Mouse (Mus musculus) MEL (cell line): Measurements from ENCODE around the gene Mocs1. TPM values are rescaled to one million over a fixed set of nuclear protein-coding genes. Genes with fewer than 3 reads are reported as not detected.

Source experiments
- DNase-seq: peaks from one replicate; pipeline ENCODE4 v3.0.0; 2011; ENCODE audit warnings: low read depth, low spot score
- H3K27ac ChIP-seq: 2 replicates; pipeline ENCODE4 v1.5.1; 2012; ENCODE audit warnings: low read depth, mild to moderate bottlenecking, control low read depth, low read length, moderate library complexity; ENCODE audit not compliant: control insufficient read depth
- H3K27me3 ChIP-seq, 2 experiments: fragments of 150-350 bp in 1 of 2; sonication (generic) in 1 of 2; 2 replicates each; pipeline ENCODE4 v1.6.1; 2012; ENCODE audit warnings: low read length in 2 of 2, mild to moderate bottlenecking in 2 of 2, improper control_type of control experiment in 1 of 2, moderate library complexity in 1 of 2; ENCODE audit not compliant: insufficient read depth in 2 of 2, control insufficient read depth in 1 of 2
- H3K36me3 ChIP-seq, 2 experiments: 2 replicates each; pipeline ENCODE4 v1.6.1; 2012 to 2014; ENCODE audit warnings: low read length in 2 of 2, improper control_type of control experiment in 1 of 2, inconsistent platforms in 1 of 2, mild to moderate bottlenecking in 1 of 2; ENCODE audit not compliant: insufficient read depth in 2 of 2, control insufficient read depth in 1 of 2
- H3K4me1 ChIP-seq, 2 experiments: fragments of 150-350 bp in 1 of 2; sonication (generic) in 1 of 2; 2 replicates each; pipeline ENCODE4 v1.6.1; 2012; ENCODE audit warnings: low read length in 2 of 2, improper control_type of control experiment in 1 of 2, mild to moderate bottlenecking in 1 of 2; ENCODE audit not compliant: insufficient read depth in 2 of 2, control insufficient read depth in 1 of 2
- H3K4me3 ChIP-seq, 2 experiments: fragments of 150-350 bp in 1 of 2; sonication (generic) in 1 of 2; 2 replicates each; pipeline ENCODE4 v1.5.1; 2012; ENCODE audit warnings: low read depth in 2 of 2, low read length in 2 of 2, mild to moderate bottlenecking in 2 of 2, moderate library complexity in 2 of 2, control low read depth in 1 of 2, improper control_type of control experiment in 1 of 2; ENCODE audit not compliant: control insufficient read depth in 1 of 2, insufficient read depth in 1 of 2
- H3K79me2 ChIP-seq: 2 replicates; pipeline ENCODE4 v1.6.1; 2012; ENCODE audit warnings: mild to moderate bottlenecking, low read length, moderate library complexity; ENCODE audit not compliant: control insufficient read depth, poor library complexity, insufficient read depth
- H3K9ac ChIP-seq: 2 replicates; pipeline ENCODE4 v1.6.1; 2012; ENCODE audit warnings: low read depth, mild to moderate bottlenecking, control low read depth, low read length, moderate library complexity; ENCODE audit not compliant: control insufficient read depth, poor library complexity, severe bottlenecking
- H3K9me3 ChIP-seq: fragments of 150-350 bp; sonication (generic); replicated peaks from 2 replicates; pipeline ENCODE4 v1.6.1; 2012; ENCODE audit warnings: mild to moderate bottlenecking, low read length, improper control_type of control experiment, moderate library complexity; ENCODE audit not compliant: insufficient read depth
- CHD1 ChIP-seq: IDR thresholded peaks from 2 replicates; pipeline ENCODE4 v1.6.1; 2012; ENCODE audit warnings: low read depth, mild to moderate bottlenecking, inconsistent platforms, low read length, improper control_type of control experiment
- CTCF ChIP-seq, 3 experiments: IDR thresholded peaks in 2 of 3; conservative IDR thresholded peaks in 1 of 3; 2 replicates each; pipeline ENCODE4 v1.5.1; 2011 to 2012; ENCODE audit warnings: low read length in 3 of 3, low read depth in 2 of 3, mild to moderate bottlenecking in 2 of 3, improper control_type of control experiment in 1 of 3, inconsistent platforms in 1 of 3, mixed read lengths in 1 of 3, moderate library complexity in 1 of 3; ENCODE audit not compliant: control insufficient read depth in 1 of 3, insufficient read depth in 1 of 3, poor library complexity in 1 of 3, severe bottlenecking in 1 of 3
- EP300 ChIP-seq, 2 experiments: IDR thresholded peaks; 2 replicates each; pipeline ENCODE4 v1.6.1; 2011; ENCODE audit warnings: improper control_type of control experiment in 2 of 2, low read length in 2 of 2, low read depth in 1 of 2, mild to moderate bottlenecking in 1 of 2
- GATA1 ChIP-seq: IDR thresholded peaks from 2 replicates; pipeline ENCODE4 v1.6.1; 2011; ENCODE audit warnings: low read depth, low read length, improper control_type of control experiment
- JUND ChIP-seq: IDR thresholded peaks from 2 replicates; pipeline ENCODE4 v1.6.1; 2011; ENCODE audit warnings: low read depth, mild to moderate bottlenecking, improper control_type of control experiment, low read length
- KAT2A ChIP-seq: conservative IDR thresholded peaks from 2 replicates; pipeline ENCODE4 v1.6.1; 2012; ENCODE audit warnings: low read depth, low read length, improper control_type of control experiment, inconsistent platforms
- MAX ChIP-seq: IDR thresholded peaks from 2 replicates; pipeline ENCODE4 v1.6.1; 2011; ENCODE audit warnings: low read length, improper control_type of control experiment
- MEF2A ChIP-seq: IDR thresholded peaks from 2 replicates; pipeline ENCODE4 v1.6.1; 2014; ENCODE audit warnings: low read depth, mild to moderate bottlenecking, inconsistent platforms, low read length, improper control_type of control experiment; ENCODE audit not compliant: poor library complexity, insufficient replicate concordance, severe bottlenecking; ENCODE audit errors: extremely low read depth
- MXI1 ChIP-seq: IDR thresholded peaks from 2 replicates; pipeline ENCODE4 v1.6.1; 2011; ENCODE audit warnings: mild to moderate bottlenecking, low read depth, low read length, improper control_type of control experiment
- MYB ChIP-seq: IDR thresholded peaks from 2 replicates; pipeline ENCODE4 v1.6.1; 2011; ENCODE audit warnings: mild to moderate bottlenecking, low read depth, low read length, improper control_type of control experiment
- MYC ChIP-seq: IDR thresholded peaks from 2 replicates; pipeline ENCODE4 v1.6.1; 2011; ENCODE audit warnings: low read depth, mild to moderate bottlenecking, low read length, improper control_type of control experiment, moderate library complexity
- NELFE ChIP-seq: IDR thresholded peaks from 2 replicates; pipeline ENCODE4 v1.6.1; 2011; ENCODE audit warnings: low read depth, low read length, improper control_type of control experiment
- POLR2AphosphoS2 ChIP-seq: IDR thresholded peaks from 2 replicates; pipeline ENCODE4 v1.6.1; 2011; ENCODE audit warnings: low read length, improper control_type of control experiment
- POLR2AphosphoS5 ChIP-seq: IDR thresholded peaks from 2 replicates; pipeline ENCODE4 v1.6.1; 2012; ENCODE audit warnings: low read depth, borderline replicate concordance, mild to moderate bottlenecking, inconsistent platforms, low read length, moderate library complexity, mixed read lengths
- RCOR1 ChIP-seq: IDR thresholded peaks from 2 replicates; pipeline ENCODE4 v1.6.1; 2012; ENCODE audit warnings: low read depth, mild to moderate bottlenecking, inconsistent platforms, low read length, improper control_type of control experiment
- SIN3A ChIP-seq: IDR thresholded peaks from 2 replicates; pipeline ENCODE4 v1.6.1; 2012; ENCODE audit warnings: low read length, improper control_type of control experiment, inconsistent platforms
- SMC3 ChIP-seq: IDR thresholded peaks from 2 replicates; pipeline ENCODE4 v1.6.1; 2011; ENCODE audit warnings: low read depth, low read length, improper control_type of control experiment
- TAL1 ChIP-seq: IDR thresholded peaks from 2 replicates; pipeline ENCODE4 v1.6.1; 2012; ENCODE audit warnings: mild to moderate bottlenecking, inconsistent platforms, low read length, moderate library complexity, mixed read lengths
- TBP ChIP-seq: IDR thresholded peaks from 2 replicates; pipeline ENCODE4 v1.8.0; 2011; ENCODE audit warnings: low read depth, low read length, improper control_type of control experiment
- TCF12 ChIP-seq: IDR thresholded peaks from 2 replicates; pipeline ENCODE4 v1.6.1; 2014; ENCODE audit warnings: low read depth, mild to moderate bottlenecking, inconsistent platforms, low read length, improper control_type of control experiment, moderate library complexity
- USF1 ChIP-seq: IDR thresholded peaks from 2 replicates; pipeline ENCODE4 v1.6.1; 2014; ENCODE audit warnings: low read depth, mild to moderate bottlenecking, inconsistent platforms, low read length, improper control_type of control experiment, moderate library complexity
- USF2 ChIP-seq, 2 experiments: IDR thresholded peaks; 2 replicates each; pipeline ENCODE4 v1.6.1; 2011 to 2012; ENCODE audit warnings: improper control_type of control experiment in 2 of 2, low read length in 2 of 2, borderline replicate concordance in 1 of 2, inconsistent platforms in 1 of 2, low read depth in 1 of 2, mild to moderate bottlenecking in 1 of 2; ENCODE audit not compliant: insufficient read depth in 1 of 2
- ZMIZ1 ChIP-seq: IDR thresholded peaks from 2 replicates; pipeline ENCODE4 v1.6.1; 2012; ENCODE audit warnings: low read depth, mild to moderate bottlenecking, inconsistent platforms, low read length, improper control_type of control experiment, moderate library complexity
- ZNF384 ChIP-seq: IDR thresholded peaks from 2 replicates; pipeline ENCODE4 v1.6.1; 2012; ENCODE audit warnings: low read depth, mild to moderate bottlenecking, inconsistent platforms, low read length, improper control_type of control experiment
- polyA plus RNA-seq, 2 experiments: library from polyadenylated mRNA; stranded (reverse) in 1 of 2; unstranded in 1 of 2; fragments of >175 nt in 1 of 2; fragments of >200 nt in 1 of 2; gene quantifications; 2 replicates each; pipeline versions ENCODE4 v1.2.1 to v1.2.4; 2012; ENCODE audit warnings: low replicate concordance in 2 of 2, low read depth in 1 of 2; ENCODE audit not compliant: insufficient read length in 2 of 2, insufficient read depth in 1 of 2, missing spikeins in 1 of 2
- total RNA-seq: library from RNA; depleted of rRNA; stranded (reverse); fragments of 300-350 nt; gene quantifications from 2 replicates; pipeline ENCODE4 v1.2.3, GENCODE M21; 2012

Mocs1 gene
- total and polyA plus RNA-seq, 3 experiments: 7.8 to 24.6 TPM; not detected in 1

- H3K36me3 ChIP-seq: no peaks in the 10 kb centered on the region
- no peaks in the 10 kb centered on the region; a peak in 1 of 4 replicates for H3K27me3 ChIP-seq
- H3K9me3 ChIP-seq: no peaks in the 10 kb centered on the region
- no peak for TF ChIP-seq ZMIZ1
- TF ChIP-seq MYC: no peak
- no peak for TF ChIP-seq RCOR1
- TF ChIP-seq TCF12: no peak
- TF ChIP-seq TBP: no peak
- no peak for TF ChIP-seq USF2 (IDR thresholded peaks at IDR 0.05; ENCODE audit: borderline replicate concordance in 1 of 2, insufficient read depth in 1 of 2, low read depth in 1 of 2, low read length in 2 of 2)
- TF ChIP-seq EP300 (IDR thresholded peaks at IDR 0.05; ENCODE audit: low read depth in 1 of 2, low read length in 2 of 2): no peak
- TF ChIP-seq NELFE: no peak
- no peak for TF ChIP-seq MXI1
- TF ChIP-seq POLR2AphosphoS2: no peak
- TF ChIP-seq SMC3: no peak
- no peak for TF ChIP-seq JUND
- TF ChIP-seq MEF2A: no peak
- TF ChIP-seq TAL1: no peak
- TF ChIP-seq SIN3A: no peak
- no peak for TF ChIP-seq KAT2A
- TF ChIP-seq MYB: no peak
- no peak for TF ChIP-seq USF1
- no peak for TF ChIP-seq CHD1
- TF ChIP-seq POLR2AphosphoS5: no peak
- no peak for DNase-seq
- no peak overlapping the region for H3K27ac ChIP-seq
- no peak overlapping the region for H3K4me3 ChIP-seq
- no peaks in the 10 kb centered on the region for H3K79me2 ChIP-seq
- H3K4me1 ChIP-seq: no peaks in the 10 kb centered on the region
- H3K9ac ChIP-seq: no peak overlapping the region
Measured at GRCm38 (mm10) chr17:49412974-49413373, 15.2 kb upstream of the Mocs1 start.

DNA sequence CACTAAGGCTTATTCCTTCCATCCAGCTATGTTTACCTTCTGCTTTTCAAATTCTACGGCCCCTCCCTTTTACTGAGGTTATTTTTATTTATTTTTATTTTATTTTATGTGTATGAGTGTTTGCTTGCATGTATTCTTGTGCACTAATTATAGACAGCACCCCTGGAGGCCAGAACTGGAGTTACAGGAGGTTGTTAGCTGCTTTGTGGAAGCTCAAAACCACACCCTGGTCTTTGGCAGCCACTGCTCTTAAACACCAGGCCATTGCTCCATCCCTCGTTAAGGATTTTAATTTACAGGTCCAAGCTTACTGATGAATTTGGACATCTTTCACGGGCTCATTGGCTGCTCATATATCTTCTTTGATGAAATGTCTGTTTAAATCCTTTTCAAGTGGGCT, 14.6 kb upstream of the Mocs1 start:
- no peaks in the 10 kb centered on the region for H3K9me3 ChIP-seq
- H3K27me3 ChIP-seq: no peaks in the 10 kb centered on the region; a peak in 1 of 4 replicates
- DNase-seq: peak; percentile 54
- H3K9ac ChIP-seq: no peak overlapping the region
- H3K79me2 ChIP-seq: no peaks in the 10 kb centered on the region
- no peaks in the 10 kb centered on the region for H3K4me1 ChIP-seq
- H3K36me3 ChIP-seq: no peaks in the 10 kb centered on the region
- H3K27ac ChIP-seq: no peak overlapping the region
- TF ChIP-seq CTCF (IDR thresholded peaks at IDR 0.05 in 2 of 3, conservative IDR thresholded peaks at IDR 0.05 in 1 of 3; ENCODE audit: control insufficient read depth in 1 of 3, insufficient read depth in 1 of 3, low read depth in 2 of 3, low read length in 3 of 3, poor library complexity in 1 of 3, severe bottlenecking in 1 of 3): peak in 2 of 3 experiments; percentile 28 to 47; a peak in 4 of 6 replicates
- TF ChIP-seq GATA1: no peak
- no peak for TF ChIP-seq ZNF384
- TF ChIP-seq MAX: no peak
- no peak overlapping the region for H3K4me3 ChIP-seq
